Mouse (Mus musculus) stomach, postnatal 0 days (tissue): ENCODE data around the gene Adam1b.

Source experiments
- CTCF ChIP-seq: IDR thresholded peaks from 2 replicates; pipeline ENCODE4 v1.5.1; 2016; ENCODE audit warnings: antibody characterized with exemption, low read depth, mild to moderate bottlenecking, moderate library complexity
- EP300 ChIP-seq: optimal IDR thresholded peaks from 2 replicates; pipeline ENCODE3; 2016; ENCODE audit warnings: antibody characterized with exemption

GRCm38 (mm10) chr5:121484801-121485200 lies 18.4 kb downstream of the Adam1b start:
- no peak for TF ChIP-seq CTCF
- no peak for TF ChIP-seq EP300
